Mouse (Mus musculus) heart, embryonic 14.5 days (tissue): ENCODE data around the gene Pop5. TPM values are rescaled to one million over a fixed set of nuclear protein-coding genes. Genes with fewer than 3 reads are reported as not detected.
A peak's percentile ranks its signal among the peaks of the same experiment; 100 is the strongest.

Source experiments
- ATAC-seq: fragments of 200-750 bp; cut with Nextera tagmentation; 2 replicates; pipeline ENCODE4 v1.8.0; 2017; ENCODE audit warnings: low read depth, moderate TSS enrichment; ENCODE audit not compliant: insufficient number of reproducible peaks, insufficient read depth, low FRiP score
- H3K27ac ChIP-seq, 2 experiments: fragments of 200-500 bp in 1 of 2; fragments of 300-500 bp in 1 of 2; sonication (generic) in 1 of 2; replicated peaks in 1 of 2; 2 replicates each; pipeline ENCODE4 v1.5.1; 2012 to 2014; ENCODE audit warnings: low read depth in 2 of 2, low read length in 2 of 2, control low read depth in 1 of 2, mild to moderate bottlenecking in 1 of 2, mixed read lengths in 1 of 2; ENCODE audit not compliant: control insufficient read depth in 1 of 2, insufficient read depth in 1 of 2
- H3K27me3 ChIP-seq: fragments of 300-500 bp; sonication (generic); 2 replicates; pipeline ENCODE4 v1.6.1; 2014; ENCODE audit warnings: mild to moderate bottlenecking, low read length, control low read depth; ENCODE audit not compliant: control insufficient read depth, insufficient read depth
- H3K36me3 ChIP-seq: fragments of 300-500 bp; sonication (generic); 2 replicates; pipeline ENCODE4 v1.6.1; 2014; ENCODE audit warnings: mild to moderate bottlenecking, control low read depth, low read length, mixed read lengths; ENCODE audit not compliant: control insufficient read depth, insufficient read depth
- H3K4me1 ChIP-seq, 2 experiments: fragments of 200-500 bp in 1 of 2; fragments of 300-500 bp in 1 of 2; sonication (generic) in 1 of 2; 2 replicates each; pipeline ENCODE4 v1.6.1; 2012 to 2014; ENCODE audit warnings: low read length in 2 of 2, control low read depth in 1 of 2, mixed read lengths in 1 of 2; ENCODE audit not compliant: control insufficient read depth in 2 of 2, insufficient read depth in 2 of 2
- H3K4me2 ChIP-seq: fragments of 300-500 bp; sonication (generic); 2 replicates; pipeline ENCODE4 v1.6.1; 2014; ENCODE audit warnings: mild to moderate bottlenecking, low read length
- H3K4me3 ChIP-seq, 2 experiments: fragments of 200-500 bp in 1 of 2; fragments of 300-500 bp in 1 of 2; sonication (generic) in 1 of 2; 2 replicates each; pipeline ENCODE4 v1.5.1; 2012 to 2014; ENCODE audit warnings: low read length in 2 of 2, mild to moderate bottlenecking in 2 of 2, control low read depth in 1 of 2, low read depth in 1 of 2, moderate library complexity in 1 of 2; ENCODE audit not compliant: control insufficient read depth in 1 of 2, insufficient read depth in 1 of 2
- H3K9ac ChIP-seq: fragments of 300-500 bp; sonication (generic); 2 replicates; pipeline ENCODE4 v1.6.1; 2014; ENCODE audit warnings: mild to moderate bottlenecking, low read length
- H3K9me3 ChIP-seq: fragments of 300-500 bp; sonication (generic); 2 replicates; pipeline ENCODE4 v1.6.1; 2016; ENCODE audit warnings: low read length, control low read depth; ENCODE audit not compliant: control insufficient read depth
- WGBS: fragments of 180-500 bp; shearing (Covaris S2); extraction: QIAGEN DNeasy Blood & Tissue Kit; methylation state at CpG from one replicate; pipeline ENCODE4 v1.1.7; 2014; 5-methylcytosine and 5-hydroxymethylcytosine counted together
- polyA plus RNA-seq: library from polyadenylated mRNA; unstranded; fragments of >200 nt; fragmentation: Nextera tagmentation; extraction: Ambion mirVana; gene quantifications from 2 replicates; pipeline ENCODE4 v1.2.1, GENCODE M21; 2014

Pop5 gene
- polyA plus RNA-seq, 1 experiment from 2014 or later: 66.7 TPM

DNA sequence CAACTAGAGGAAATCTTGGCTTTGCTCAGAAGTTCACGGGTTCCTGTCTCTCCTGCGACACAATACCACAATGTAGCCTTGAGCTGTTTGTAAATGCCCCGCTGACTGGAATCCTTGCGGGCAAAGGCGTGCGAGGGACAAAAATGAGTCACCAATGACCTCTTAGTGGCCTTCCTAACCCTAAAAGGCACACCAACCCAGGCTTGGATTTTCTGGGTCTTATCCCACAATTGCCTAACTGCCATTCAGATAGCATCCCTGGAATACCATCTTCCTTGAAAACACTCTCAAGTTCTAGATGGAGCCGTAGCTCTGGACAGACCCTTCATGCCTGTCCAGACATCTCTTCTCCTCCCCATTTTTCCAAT lies 42.8 kb upstream of the Pop5 start:
- H3K27me3 ChIP-seq: peaks cover 70% of the 10 kb centered on the region
- 17% methylated on average over 7 of the region's 7 CpGs for WGBS
- H3K4me3 ChIP-seq: peak overlapping the region in 1 of 2 experiments; percentile 60; a peak in 2 of 4 replicates
- H3K4me2 ChIP-seq: peak overlapping the region; percentile 99
- H3K4me1 ChIP-seq: peaks cover 4 to 22% of the 10 kb centered on the region in 2 experiments
- ATAC-seq: no peak
- H3K27ac ChIP-seq: no peak overlapping the region
- H3K9ac ChIP-seq: no peak overlapping the region
- no peaks in the 10 kb centered on the region; the same call in 1 of the 2 replicates for H3K9me3 ChIP-seq
- H3K36me3 ChIP-seq: no peaks in the 10 kb centered on the region

DNA sequence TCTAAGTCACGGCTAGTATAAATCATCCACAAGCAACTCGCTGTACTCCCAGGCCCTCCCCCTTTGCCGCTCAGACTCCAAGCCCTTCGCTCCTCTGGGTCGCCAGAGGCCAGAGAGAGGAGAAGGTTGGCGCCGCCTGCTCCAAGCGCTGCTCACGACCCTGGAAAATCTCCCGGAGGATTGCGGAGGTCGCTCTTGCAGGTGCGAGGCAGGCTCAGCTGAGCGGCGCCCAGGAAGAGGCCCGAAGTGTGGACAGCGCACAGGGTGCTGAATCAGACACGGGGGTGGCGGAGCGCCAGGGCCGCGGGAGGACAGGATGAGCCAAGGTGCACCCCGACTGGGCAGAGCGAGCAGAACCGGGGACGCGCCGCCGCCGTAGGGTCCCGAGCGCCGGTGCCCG lies 42.4 kb upstream of the Pop5 start:
- peak overlapping the region; percentile 52; the same call in 1 of the 2 replicates for H3K9ac ChIP-seq
- H3K4me3 ChIP-seq: peak overlapping the region; percentile 40 to 60
- H3K36me3 ChIP-seq: no peaks in the 10 kb centered on the region
- peaks cover 4 to 22% of the 10 kb centered on the region in 2 experiments for H3K4me1 ChIP-seq
- WGBS: under 1% methylated on average over 34 of the region's 34 CpGs
- no peaks in the 10 kb centered on the region; the same call in 1 of the 2 replicates for H3K9me3 ChIP-seq
- H3K27ac ChIP-seq: no peak overlapping the region
- ATAC-seq: no peak
- peaks cover 70% of the 10 kb centered on the region for H3K27me3 ChIP-seq
- H3K4me2 ChIP-seq: peak overlapping the region; percentile 99

DNA sequence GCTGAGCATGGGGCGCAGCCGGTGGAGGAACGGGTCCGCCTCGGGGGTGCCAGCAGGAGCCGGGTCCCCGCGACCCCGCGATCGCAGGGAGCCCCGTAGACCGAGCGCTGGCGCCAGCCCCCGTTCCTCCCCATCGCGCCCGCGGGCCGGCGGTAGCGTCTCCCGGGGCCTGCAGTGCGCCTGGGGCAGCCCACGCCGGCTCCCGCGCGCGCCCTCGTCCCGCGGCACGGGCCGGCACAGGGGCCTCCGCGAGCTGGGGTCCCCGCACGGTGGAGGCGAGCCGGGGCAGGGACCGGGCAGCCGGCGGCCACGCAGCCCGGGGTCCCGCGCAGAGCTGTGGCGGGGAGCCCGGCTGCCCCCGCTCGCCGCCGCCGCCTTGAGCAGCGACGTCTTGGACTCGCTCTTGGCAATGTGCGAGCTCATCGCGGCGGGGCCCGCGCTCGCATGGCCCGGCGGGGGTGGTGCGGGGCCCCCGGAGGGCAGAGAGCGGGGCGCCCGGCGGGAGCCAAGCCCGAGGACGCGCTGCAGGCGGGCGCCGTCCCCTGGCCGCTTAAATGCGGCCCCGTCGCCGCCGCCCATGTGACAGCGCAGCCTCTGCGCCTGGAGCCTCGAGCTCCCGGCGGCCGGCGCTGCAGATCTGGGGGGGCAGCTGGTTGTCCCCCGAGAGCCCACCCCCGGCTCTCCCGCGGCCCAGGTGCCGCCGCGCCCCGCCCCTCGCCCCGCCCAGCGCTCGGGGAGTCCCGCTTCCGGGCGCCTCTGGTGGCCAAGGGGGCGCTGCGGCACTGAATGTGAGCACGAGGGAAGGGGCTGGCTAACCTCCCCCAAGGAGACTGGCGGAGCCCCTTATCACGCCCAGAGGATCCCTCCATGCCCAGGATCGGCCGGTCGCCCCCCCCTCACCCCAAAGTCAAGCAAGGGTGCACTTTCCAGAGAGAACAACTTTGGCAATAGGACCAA lies 41.7 kb upstream of the Pop5 start, which contains the start of gene Cabp1:
Gene Cabp1, minus strand, starts transcription at position 713 of the 957 bp plus-strand sequence.
- Histone ChIP-seq H3K36me3 (no peaks in the 10 kb centered on the region), H3K9me3 (no peaks in the 10 kb centered on the region), H3K9ac (peak within 1 kb of the TSS; percentile 52), H3K4me2 (peak within 1 kb of the TSS; percentile 99), H3K4me3 (peak within 1 kb of the TSS; percentile 40 to 60), H3K27ac (no peak within 1 kb of the TSS), H3K4me1 (peaks cover 4 to 22% of the 10 kb centered on the region in 2 experiments), H3K27me3 (peaks cover 70% of the 10 kb centered on the region)
- 0 out of 2 replicates have a peak, but pooled peaks have one; percentile 15 for ATAC-seq
- under 1% methylated on average over 81 of the region's 116 CpGs for WGBS

DNA sequence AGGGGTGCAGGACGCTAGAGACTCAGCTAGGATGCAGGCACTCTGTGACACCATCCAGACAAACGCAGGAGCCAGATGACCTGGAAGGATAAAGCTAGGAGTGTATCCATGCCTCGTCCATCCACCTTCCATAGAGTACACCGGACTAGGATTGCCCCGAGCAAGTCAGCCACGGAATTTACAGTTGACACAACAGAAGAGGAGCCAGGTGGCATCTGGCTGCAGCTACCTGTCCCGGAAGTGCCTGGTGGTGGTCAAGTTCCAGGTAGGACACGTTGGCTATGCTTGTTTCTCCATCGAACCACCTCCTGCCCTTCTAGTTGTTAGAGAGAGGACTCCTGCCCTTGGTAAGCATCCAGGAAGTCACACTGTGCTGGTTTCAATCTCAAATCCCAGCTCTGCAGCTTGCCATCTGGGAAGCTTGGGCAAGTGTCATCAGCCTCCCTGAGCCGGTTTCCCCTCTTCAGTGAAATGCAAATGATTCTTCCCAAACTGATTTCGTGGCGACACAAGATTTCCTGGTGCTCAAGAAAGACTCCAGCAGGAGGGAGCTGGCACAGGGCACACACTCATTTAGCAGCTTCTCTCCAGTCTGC lies 40.9 kb upstream of the Pop5 start:
- H3K36me3 ChIP-seq: no peaks in the 10 kb centered on the region
- ATAC-seq: no peak
- H3K27ac ChIP-seq: no peak overlapping the region
- H3K4me2 ChIP-seq: peak overlapping the region; percentile 99
- H3K27me3 ChIP-seq: peaks cover 66% of the 10 kb centered on the region
- H3K4me1 ChIP-seq: peaks cover 4 to 22% of the 10 kb centered on the region in 2 experiments
- H3K9me3 ChIP-seq: no peaks in the 10 kb centered on the region
- no peak overlapping the region for H3K9ac ChIP-seq
- H3K4me3 ChIP-seq: peak overlapping the region; percentile 40 to 60
- WGBS: 4% methylated on average over 12 of the region's 12 CpGs

DNA sequence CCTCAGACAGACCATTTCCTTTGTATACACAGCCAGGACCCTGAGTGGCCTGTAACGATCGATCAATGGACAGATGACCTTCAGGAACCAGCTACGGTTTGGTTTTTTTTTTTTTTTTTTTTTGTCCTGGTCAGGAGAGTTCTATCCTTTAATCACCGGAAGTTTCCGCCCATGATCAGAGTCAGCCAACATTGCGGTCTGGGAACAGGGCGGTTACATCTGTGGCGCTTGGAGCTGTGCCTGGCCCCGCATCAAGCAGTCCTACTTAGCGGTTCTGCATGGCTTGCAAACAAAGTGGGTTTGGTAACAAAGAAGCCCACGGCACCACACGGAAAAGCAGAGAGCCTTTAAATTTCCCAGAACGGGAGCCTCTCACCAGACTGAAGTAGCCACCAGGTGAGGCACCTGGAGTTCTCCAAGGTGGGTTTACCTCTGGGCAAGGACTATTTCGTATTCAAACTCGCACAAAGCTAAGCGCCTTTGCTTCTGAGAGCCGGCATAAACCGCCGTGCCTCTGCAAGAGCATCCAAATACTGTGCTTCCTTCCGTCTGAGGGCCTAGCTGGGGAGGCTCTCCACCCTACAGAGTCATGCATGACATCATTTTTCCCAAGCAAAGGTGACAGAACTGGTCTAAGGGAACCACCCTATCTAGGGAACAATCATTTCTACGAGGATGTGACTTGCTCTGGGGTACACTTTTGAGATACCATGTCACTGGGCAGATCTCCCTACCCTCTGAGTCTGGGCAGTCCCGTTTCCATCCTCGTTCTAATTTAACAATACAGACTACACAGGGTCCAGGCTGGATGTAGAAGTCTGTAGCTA lies 31.7 kb upstream of the Pop5 start:
- H3K27me3 ChIP-seq: peaks cover 14% of the 10 kb centered on the region
- peaks cover 8 to 10% of the 10 kb centered on the region in 2 experiments for H3K4me1 ChIP-seq
- H3K4me2 ChIP-seq: peak overlapping the region; percentile 75
- 19% methylated on average over 23 of the region's 23 CpGs for WGBS
- H3K9me3 ChIP-seq: no peaks in the 10 kb centered on the region
- ATAC-seq: no peak
- H3K4me3 ChIP-seq: peak overlapping the region in 1 of 2 experiments; percentile 32; a peak in 2 of 4 replicates
- H3K36me3 ChIP-seq: no peaks in the 10 kb centered on the region
- H3K27ac ChIP-seq: no peak overlapping the region
- H3K9ac ChIP-seq: peak overlapping the region; percentile 67

DNA sequence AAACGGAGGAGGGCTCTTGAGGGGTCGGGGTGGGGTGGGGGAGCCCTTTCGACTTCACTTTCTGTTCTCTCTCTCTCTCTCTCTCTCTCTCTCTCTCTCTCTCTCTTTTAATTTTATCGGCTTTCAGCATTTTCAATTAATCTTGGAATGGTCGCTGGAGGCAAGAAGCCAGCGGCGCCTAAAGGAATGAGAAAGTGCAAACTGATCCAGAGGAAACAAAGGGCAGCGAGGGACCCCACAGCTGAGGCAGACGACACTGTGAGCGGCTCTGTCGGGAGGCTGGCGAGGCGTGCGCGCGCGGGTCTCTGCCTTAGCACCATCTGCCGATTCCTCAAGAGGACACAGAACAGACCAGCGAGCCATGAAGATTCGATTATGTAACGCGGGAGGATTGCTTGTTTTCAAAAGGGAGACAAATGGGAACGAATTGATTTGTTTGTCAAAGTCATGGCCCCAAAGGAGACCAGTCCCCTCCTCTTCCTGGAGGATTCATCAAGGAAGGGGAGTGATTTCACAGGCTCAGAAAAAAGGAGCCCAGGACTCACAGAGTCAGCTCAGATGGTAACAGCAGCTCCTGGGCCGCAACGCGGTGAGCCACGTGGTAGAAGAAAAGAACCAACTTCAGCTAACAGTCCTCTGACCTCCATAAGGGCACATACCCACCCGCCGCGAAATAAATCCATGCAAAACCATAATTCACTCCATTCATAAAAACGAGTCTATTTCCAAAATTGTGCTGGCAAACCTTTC lies 30.9 kb upstream of the Pop5 start:
- Histone ChIP-seq H3K9me3 (no peaks in the 10 kb centered on the region), H3K27me3 (peaks cover 14% of the 10 kb centered on the region), H3K27ac (no peak overlapping the region), H3K36me3 (no peaks in the 10 kb centered on the region), H3K4me3 (peak overlapping the region; percentile 32 to 38), H3K9ac (peak overlapping the region; percentile 67), H3K4me2 (peak overlapping the region; percentile 75), H3K4me1 (peaks cover 8 to 10% of the 10 kb centered on the region in 2 experiments)
- ATAC-seq: no peak
- WGBS: 4% methylated on average over 31 of the region's 31 CpGs
